Mouse (Mus musculus) forebrain, embryonic 16.5 days (tissue): Measurements from ENCODE around the gene Irs1. TPM values are rescaled to one million over a fixed set of nuclear protein-coding genes. Genes with fewer than 3 reads are reported as not detected.

Source experiments
- ATAC-seq: fragments of 200-750 bp; cut with Nextera tagmentation; 2 replicates; pipeline ENCODE4 v1.8.0; 2017; ENCODE audit warnings: mild to moderate bottlenecking, moderate library complexity
- H3K27ac ChIP-seq: fragments of 300-500 bp; sonication (generic); 2 replicates; pipeline ENCODE4 v1.5.1; 2014; ENCODE audit warnings: low read length, control low read depth
- H3K27me3 ChIP-seq: fragments of 300-500 bp; sonication (generic); replicated peaks from 2 replicates; pipeline ENCODE4 v1.6.1; 2014; ENCODE audit warnings: low read length; ENCODE audit not compliant: control insufficient read depth, insufficient read depth
- H3K36me3 ChIP-seq: fragments of 300-500 bp; sonication (generic); 2 replicates; pipeline ENCODE4 v1.6.1; 2014; ENCODE audit not compliant: control insufficient read depth, insufficient read depth
- H3K4me1 ChIP-seq: fragments of 300-500 bp; sonication (generic); replicated peaks from 2 replicates; pipeline ENCODE4 v1.6.1; 2014; ENCODE audit warnings: low read length; ENCODE audit not compliant: control insufficient read depth, insufficient read depth
- H3K4me2 ChIP-seq: fragments of 300-500 bp; sonication (generic); 2 replicates; pipeline ENCODE4 v1.6.1; 2014; ENCODE audit warnings: mild to moderate bottlenecking, low read length, control low read depth
- H3K4me3 ChIP-seq: fragments of 300-500 bp; sonication (generic); replicated peaks from 2 replicates; pipeline ENCODE4 v1.5.1; 2014; ENCODE audit warnings: mild to moderate bottlenecking, low read length, control low read depth
- H3K9ac ChIP-seq: fragments of 300-500 bp; sonication (generic); replicated peaks from 2 replicates; pipeline ENCODE4 v1.6.1; 2014; ENCODE audit warnings: low read depth, low read length, control low read depth
- H3K9me3 ChIP-seq: fragments of 300-500 bp; sonication (generic); 2 replicates; pipeline ENCODE4 v1.6.1; 2016; ENCODE audit warnings: low read length; ENCODE audit not compliant: control insufficient read depth
- WGBS: fragments of 180-500 bp; shearing (Covaris S2); extraction: QIAGEN DNeasy Blood & Tissue Kit; methylation state at CpG from one replicate; pipeline ENCODE4 v1.1.7; 2014; 5-methylcytosine and 5-hydroxymethylcytosine counted together
- polyA plus RNA-seq: library from polyadenylated mRNA; unstranded; fragments of >200 nt; fragmentation: Nextera tagmentation; extraction: Ambion mirVana; gene quantifications from 2 replicates; pipeline ENCODE4 v1.2.1, GENCODE M21; 2015

Irs1 gene
- polyA plus RNA-seq, 1 experiment from 2014 or later, result 9.2 TPM

DNA sequence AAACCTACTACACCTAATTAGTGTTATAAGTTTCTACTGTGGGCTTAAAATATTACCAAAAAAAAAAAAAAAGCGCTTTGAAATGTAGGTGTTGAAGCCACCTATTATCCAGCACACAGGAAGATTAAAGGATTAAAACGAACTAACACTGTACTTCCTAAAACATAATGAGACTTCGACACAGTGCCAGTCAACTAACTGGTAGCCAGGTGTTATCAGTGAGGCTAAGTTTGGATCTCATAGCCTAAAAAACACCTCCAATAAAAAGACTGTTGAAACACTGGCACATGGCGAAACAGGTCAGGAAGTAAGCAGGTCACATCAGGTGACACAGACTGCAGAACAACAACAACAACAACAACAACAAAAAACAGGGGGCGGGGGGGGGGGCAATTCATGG, 29.6 kb downstream of the Irs1 start:
- Histone ChIP-seq H3K4me2 (no peak overlapping the region), H3K27me3 (no peaks in the 10 kb centered on the region), H3K4me3 (no peak overlapping the region), H3K27ac (no peak overlapping the region), H3K4me1 (peaks cover 17% of the 10 kb centered on the region), H3K9ac (no peak overlapping the region), H3K36me3 (no peaks in the 10 kb centered on the region), H3K9me3 (no peaks in the 10 kb centered on the region)
- ATAC-seq, result peak; percentile 38; the same call in 1 of the 2 replicates
- 51% methylated on average over 5 of the region's 5 CpGs for WGBS

DNA sequence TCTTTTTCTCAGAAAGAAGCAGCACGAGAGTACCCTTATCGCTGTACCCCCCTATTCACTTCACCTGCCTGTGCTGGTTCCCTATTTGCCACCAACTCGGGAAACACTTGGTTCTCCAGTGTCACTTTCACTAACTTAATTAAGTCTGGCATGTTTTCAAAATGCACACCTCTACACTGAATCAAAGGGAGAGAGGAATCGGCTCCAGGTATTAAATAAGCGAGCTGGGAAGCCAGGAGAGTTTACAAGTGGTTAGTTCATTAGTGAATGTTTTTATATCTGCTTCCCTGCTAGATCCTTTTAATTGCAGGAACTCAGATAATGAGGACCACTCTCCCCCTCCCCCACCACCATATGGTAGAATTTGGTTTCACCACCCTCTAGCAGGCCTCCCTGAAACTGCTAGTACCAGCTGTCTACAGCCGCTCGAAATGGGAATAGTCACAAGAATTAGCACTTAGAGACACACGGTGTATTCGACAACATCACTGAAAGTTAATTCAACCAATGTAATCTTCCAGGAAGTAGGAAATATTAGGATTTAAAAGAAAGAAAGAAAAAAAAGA, 30.1 kb downstream of the Irs1 start:
- Histone ChIP-seq H3K9me3 (no peaks in the 10 kb centered on the region), H3K27me3 (no peaks in the 10 kb centered on the region), H3K36me3 (no peaks in the 10 kb centered on the region), H3K4me2 (peak overlapping the region; percentile 42; the same call in 1 of the 2 replicates), H3K4me1 (peaks cover 17% of the 10 kb centered on the region), H3K4me3 (no peak overlapping the region), H3K27ac (peak overlapping the region; percentile 58; the same call in 1 of the 2 replicates), H3K9ac (no peak overlapping the region)
- 15% methylated on average over 9 of the region's 9 CpGs for WGBS
- peak; percentile 95 for ATAC-seq

DNA sequence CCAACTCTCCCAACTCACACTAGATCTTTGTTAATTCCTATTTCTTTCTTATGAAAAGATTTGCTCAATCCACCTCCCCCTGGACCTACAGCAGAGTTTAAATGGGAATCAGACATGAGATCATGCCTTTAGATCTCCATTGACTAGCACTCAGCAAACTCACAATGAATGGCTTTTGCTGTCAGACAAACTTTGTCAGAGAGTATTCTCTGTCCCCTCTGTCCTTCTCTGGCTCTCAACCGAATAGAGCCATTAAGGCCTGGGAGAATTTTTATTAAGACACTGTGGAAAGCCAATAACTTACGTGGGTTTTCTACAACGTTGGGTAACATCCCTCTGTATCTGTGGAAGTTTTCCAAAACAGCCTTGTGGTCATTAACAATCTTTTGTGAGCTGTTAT, 31.2 kb downstream of the Irs1 start:
- H3K9ac ChIP-seq, result no peak overlapping the region
- H3K4me3 ChIP-seq, result no peak overlapping the region
- H3K4me1 ChIP-seq, result peaks cover 17% of the 10 kb centered on the region
- H3K9me3 ChIP-seq, result no peaks in the 10 kb centered on the region
- H3K4me2 ChIP-seq, result no peak overlapping the region
- no peak for ATAC-seq
- 27% methylated on average over 3 of the region's 3 CpGs for WGBS
- H3K27me3 ChIP-seq, result no peaks in the 10 kb centered on the region
- H3K27ac ChIP-seq, result no peak overlapping the region
- H3K36me3 ChIP-seq, result no peaks in the 10 kb centered on the region

DNA sequence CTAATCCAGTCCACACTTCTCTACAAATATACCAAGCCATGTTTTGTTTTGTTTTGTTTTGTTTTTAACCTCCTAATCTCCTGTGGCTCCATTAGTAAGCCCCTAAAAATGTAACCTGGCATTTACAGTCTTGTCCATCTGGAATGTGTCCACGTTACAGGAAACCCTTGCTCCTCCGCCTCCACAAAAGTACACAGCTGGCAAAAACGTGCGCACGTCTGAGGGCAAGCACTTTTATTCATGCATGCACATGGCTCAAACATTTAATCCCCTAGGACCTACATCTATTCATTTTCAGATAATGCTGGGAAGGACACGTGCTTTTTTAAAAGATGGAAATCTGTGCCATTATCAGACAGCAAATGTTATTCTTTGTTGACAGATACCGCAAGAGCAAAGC, 32.9 kb downstream of the Irs1 start:
- no peak for ATAC-seq
- 46% methylated on average over 7 of the region's 7 CpGs for WGBS

DNA sequence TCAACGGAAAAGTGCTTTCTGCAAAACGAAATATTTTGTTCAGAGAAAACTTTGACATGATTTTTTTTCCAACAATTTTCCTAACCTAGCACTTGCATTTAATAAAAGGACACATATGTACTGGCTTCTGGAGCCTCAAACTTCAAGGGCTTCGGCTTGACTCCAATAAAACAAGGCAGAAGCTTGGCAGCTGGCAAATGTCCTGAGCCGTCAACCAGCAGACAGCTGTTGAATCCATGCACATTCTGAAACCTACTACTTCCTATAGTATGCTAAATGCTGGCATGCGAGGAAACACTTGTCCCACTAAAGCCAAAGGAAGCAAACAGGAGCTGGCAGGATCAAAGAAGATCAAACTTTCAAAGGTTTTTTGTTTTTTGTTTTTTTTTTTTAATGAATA, 33.8 kb downstream of the Irs1 start:
- no peak overlapping the region for H3K9ac ChIP-seq
- H3K4me3 ChIP-seq, result no peak overlapping the region
- WGBS, result 47% methylated on average over 5 of the region's 5 CpGs
- no peak for ATAC-seq
- no peaks in the 10 kb centered on the region for H3K27me3 ChIP-seq
- H3K4me1 ChIP-seq, result peaks cover 17% of the 10 kb centered on the region
- no peak overlapping the region for H3K27ac ChIP-seq
- no peaks in the 10 kb centered on the region for H3K9me3 ChIP-seq
- H3K36me3 ChIP-seq, result no peaks in the 10 kb centered on the region
- no peak overlapping the region for H3K4me2 ChIP-seq

More for the DNA sequence above, 32.9 kb downstream of the Irs1 start:
- no peak overlapping the region for H3K4me2 ChIP-seq
- H3K4me3 ChIP-seq, result no peak overlapping the region
- H3K27me3 ChIP-seq, result no peaks in the 10 kb centered on the region
- H3K9me3 ChIP-seq, result no peaks in the 10 kb centered on the region
- H3K36me3 ChIP-seq, result no peaks in the 10 kb centered on the region
- H3K4me1 ChIP-seq, result peaks cover 17% of the 10 kb centered on the region
- H3K27ac ChIP-seq, result no peak overlapping the region
- no peak overlapping the region for H3K9ac ChIP-seq

DNA sequence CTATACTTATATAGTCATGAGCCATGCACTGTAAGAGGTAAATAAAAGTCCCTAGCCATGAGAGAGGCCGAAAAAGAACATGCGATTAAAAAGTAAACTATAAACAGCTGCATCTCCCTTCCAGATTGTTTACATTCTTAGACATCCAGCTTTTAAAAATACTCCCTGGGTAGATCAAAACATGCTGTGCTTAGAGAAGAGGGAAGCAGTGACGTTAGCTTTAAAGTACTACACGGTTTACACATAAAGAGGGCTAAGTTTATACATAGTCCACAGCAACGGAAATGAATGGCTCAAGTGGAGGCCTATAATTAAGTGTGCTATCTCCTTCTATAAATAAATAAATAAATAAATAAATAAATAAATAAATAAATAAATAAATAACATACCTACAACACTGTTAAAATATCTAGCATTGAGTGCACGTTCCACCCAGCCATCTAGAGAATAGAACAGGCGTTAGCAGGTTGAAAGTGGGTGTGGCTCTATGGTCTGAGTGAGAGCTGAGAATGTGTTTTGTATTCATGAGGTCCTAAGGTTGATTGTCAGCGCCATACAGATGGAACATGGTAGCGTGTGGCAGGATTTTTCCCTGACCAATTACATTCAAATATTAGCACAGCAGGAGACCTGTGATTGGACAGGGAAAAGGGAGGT, 37.3 kb downstream of the Irs1 start:
- Histone ChIP-seq H3K27me3 (no peaks in the 10 kb centered on the region), H3K4me1 (peaks cover 5% of the 10 kb centered on the region; the same call in 1 of the 2 replicates), H3K4me3 (no peak overlapping the region), H3K9ac (no peak overlapping the region), H3K36me3 (no peaks in the 10 kb centered on the region), H3K9me3 (no peaks in the 10 kb centered on the region), H3K27ac (no peak overlapping the region), H3K4me2 (no peak overlapping the region)
- ATAC-seq, result no peak
- 83% methylated on average over 9 of the region's 9 CpGs for WGBS

DNA sequence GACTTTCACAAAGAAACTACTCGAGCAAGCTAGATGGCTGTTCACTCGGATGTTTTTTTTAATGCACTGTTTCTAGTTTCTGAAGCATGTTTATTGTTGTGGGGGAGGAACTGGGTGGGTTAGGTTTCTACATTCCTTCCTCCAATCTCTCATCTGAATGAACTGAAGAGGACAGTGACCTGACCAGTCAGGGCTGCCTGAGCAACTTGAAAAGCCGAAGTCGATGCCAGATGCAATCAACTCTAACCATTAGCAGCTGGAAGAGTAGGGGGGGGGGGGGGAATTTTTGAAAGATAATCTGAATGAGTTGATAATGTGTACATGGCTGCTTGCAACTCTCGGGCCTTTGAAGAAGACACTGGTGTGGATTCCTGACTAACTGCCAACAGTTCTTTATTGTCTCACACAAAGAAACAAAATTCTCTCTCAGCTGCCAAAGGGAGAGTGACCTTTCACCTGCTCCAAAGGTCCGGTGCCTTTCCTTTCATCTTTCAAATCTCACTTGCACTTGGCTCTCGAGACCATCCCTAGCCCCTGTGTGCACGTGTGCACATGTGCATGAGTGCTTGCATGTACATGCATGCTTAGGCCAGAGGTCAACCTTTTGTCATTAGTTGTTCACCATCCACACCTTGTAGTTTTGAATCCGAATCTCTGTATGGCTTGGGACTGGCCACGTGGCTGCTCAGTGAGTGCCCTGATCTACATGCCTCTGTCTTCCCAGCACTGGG, 43.8 kb downstream of the Irs1 start:
- Histone ChIP-seq H3K9ac (no peak overlapping the region), H3K4me2 (no peak overlapping the region), H3K27ac (no peak overlapping the region), H3K4me1 (no peaks in the 10 kb centered on the region; the same call in 1 of the 2 replicates), H3K36me3 (no peaks in the 10 kb centered on the region), H3K4me3 (no peak overlapping the region), H3K9me3 (no peaks in the 10 kb centered on the region), H3K27me3 (no peaks in the 10 kb centered on the region)
- WGBS, result 67% methylated on average over 10 of the region's 10 CpGs
- no peak for ATAC-seq

DNA sequence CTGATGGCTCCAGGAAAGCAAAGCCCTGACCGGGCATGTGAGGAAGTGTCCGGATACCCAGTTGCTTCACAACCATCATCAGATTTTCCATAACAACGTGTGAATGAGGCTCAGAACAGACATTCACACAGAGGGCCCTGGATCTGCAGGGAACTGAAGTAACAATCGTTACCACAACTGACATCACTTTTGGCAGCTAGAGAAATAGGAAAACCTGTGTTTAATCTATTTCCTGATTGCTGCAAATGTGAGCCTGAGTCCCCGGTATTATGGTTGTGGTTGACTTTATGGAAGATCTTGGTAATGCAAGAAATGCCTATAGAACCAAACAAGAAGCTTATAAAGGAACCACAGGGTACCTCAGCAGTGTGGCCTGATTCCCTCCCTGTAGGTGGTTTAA, 46.2 kb downstream of the Irs1 start:
- H3K4me2 ChIP-seq, result no peak overlapping the region
- no peaks in the 10 kb centered on the region for H3K9me3 ChIP-seq
- no peak overlapping the region for H3K27ac ChIP-seq
- H3K36me3 ChIP-seq, result no peaks in the 10 kb centered on the region
- H3K4me3 ChIP-seq, result no peak overlapping the region
- H3K9ac ChIP-seq, result no peak overlapping the region
- no peaks in the 10 kb centered on the region; the same call in 1 of the 2 replicates for H3K4me1 ChIP-seq
- ATAC-seq, result no peak
- WGBS, result 73% methylated on average over 5 of the region's 5 CpGs
- no peaks in the 10 kb centered on the region for H3K27me3 ChIP-seq

DNA sequence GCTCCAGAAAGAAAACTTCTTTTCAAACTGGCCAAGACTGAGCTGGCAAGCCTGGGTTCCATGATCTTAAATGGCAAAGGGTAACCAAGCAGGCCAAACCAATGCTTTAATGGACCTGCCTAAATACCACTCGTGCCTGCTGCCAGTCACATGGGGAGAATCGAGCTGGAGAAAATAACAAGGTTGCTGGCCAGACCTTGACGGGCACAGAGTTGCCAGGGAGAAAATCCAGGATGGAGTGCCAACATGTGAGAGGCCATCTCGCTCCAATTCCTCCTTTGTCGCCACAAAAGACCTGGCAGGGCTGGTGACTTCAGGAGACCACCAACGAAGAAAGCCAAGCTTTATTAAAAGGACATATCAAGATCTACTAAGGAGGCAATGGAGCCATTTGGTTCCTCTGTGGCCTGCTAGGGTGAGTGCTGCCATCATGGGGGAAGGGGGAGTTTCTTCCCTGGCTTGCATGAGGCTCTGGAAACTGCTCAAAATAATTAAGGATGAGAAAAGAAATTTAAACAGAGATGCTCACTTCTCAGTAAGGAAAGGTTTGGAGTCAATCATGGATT, 47.9 kb downstream of the Irs1 start:
- Histone ChIP-seq H3K4me1 (no peaks in the 10 kb centered on the region; the same call in 1 of the 2 replicates), H3K4me2 (no peak overlapping the region), H3K4me3 (no peak overlapping the region), H3K9me3 (no peaks in the 10 kb centered on the region), H3K27ac (no peak overlapping the region), H3K36me3 (no peaks in the 10 kb centered on the region), H3K9ac (no peak overlapping the region), H3K27me3 (no peaks in the 10 kb centered on the region)
- WGBS, result 56% methylated on average over 6 of the region's 6 CpGs
- peak; percentile 84 for ATAC-seq
